Mouse (Mus musculus) bone marrow, adult 2 months (tissue): Measurements from ENCODE around the gene Ptges.

Experiments
- CTCF ChIP-seq: fragments of 200-500 bp; IDR thresholded peaks from 2 replicates; pipeline ENCODE4 v1.5.1; 2011; ENCODE audit warnings: low read length, control low read depth; ENCODE audit not compliant: control insufficient read depth, insufficient read depth
- POLR2A ChIP-seq: fragments of 200-500 bp; IDR thresholded peaks from 2 replicates; pipeline ENCODE4 v1.6.1; 2011; ENCODE audit warnings: low read depth, mild to moderate bottlenecking, control low read depth, low read length, borderline replicate concordance; ENCODE audit not compliant: control insufficient read depth

DNA sequence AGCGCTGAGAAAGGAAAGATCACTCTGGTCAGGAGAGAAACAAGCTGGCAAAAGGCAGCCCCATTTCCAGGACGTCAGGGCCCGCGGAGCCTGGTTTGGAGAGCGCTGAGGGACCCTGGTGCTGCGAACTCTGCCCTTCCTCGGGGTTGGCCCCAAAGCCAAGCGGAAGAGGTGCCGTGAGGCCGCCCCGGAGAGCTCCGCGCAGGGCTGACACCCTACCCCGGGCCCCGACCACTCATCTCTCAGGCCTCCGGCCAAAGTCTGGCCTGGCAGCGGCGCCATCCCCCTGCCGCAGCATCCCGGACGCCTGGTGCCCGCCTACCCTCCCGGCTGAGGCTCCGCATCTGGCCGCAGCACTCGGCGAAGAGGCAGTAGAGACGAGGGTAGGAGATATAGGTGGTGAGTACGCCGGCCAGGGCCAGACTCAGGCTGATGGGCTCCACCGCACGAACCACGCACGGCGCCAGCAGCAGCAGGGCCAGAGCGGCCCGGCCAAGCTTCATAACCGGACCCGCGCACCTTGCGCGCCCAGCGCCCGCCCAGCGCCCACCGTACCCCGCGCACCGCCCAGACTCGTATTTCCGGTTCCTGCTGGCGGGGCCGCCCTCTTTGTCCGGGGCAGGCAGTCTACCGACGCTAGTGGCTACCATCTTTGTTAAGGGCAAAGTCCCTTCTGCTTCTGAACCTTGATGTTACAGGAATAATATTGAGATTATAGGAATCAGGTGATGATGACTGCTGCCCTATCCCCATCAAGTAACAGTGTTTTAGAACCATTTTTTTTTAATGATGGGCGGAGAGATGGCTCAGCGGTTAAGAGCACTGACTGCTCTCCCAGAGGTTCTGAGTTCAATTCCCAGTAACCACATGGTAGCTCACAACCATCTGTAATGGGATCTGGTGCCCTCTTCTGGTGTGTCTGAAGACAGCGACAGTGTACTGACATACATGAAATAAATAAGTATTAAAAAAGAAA is 38.0 kb upstream of the Ptges start, which contains the start of gene Tor1a:
- TF ChIP-seq CTCF, result no peak
- TF ChIP-seq POLR2A, result peak; percentile 73; the same call in 1 of the 2 replicates
